Mouse (Mus musculus) spleen, postnatal 36 days (tissue): ENCODE data around the gene Jmjd7.

Experiments
- DNase-seq, 2 experiments: peaks; one replicate each; pipeline ENCODE4 v3.0.0; 2022; ENCODE audit warnings: low spot score in 2 of 2, mixed read lengths in 1 of 2

The Jmjd7 gene

DNA sequence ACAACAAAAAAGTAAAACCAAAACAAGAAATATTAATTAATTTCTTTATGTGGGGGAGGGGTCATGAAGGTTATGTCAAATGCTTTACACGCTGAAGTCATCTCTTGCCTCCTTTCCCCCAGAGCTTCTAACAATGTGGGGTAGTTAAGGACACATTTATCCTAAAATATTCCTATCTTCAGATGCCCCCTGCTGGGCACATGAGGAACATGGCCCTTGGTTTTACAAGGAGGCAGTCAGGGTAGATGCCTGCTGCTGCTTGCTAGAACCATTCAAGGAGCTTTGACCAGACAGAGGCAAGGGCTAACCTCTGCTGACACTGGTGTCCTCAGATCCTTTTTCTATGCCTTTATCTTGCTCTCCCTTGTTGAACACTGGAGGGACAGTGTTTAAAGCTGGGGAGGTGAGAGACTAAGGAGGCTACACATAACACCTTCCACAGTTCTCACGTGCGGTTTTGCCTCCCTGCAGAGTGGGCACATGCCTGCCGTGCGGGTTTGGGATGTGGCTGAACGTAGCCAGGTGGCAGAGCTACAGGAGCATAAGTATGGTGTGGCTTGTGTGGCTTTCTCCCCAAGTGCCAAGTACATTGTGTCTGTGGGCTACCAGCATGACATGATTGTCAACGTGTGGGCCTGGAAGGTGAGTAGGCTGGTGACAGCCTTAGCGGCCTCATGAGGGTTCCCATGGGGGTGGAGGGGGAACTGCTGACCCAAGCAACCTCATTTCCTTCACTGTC, 15.7 kb upstream of the Jmjd7 start:
- peak in 1 of 2 experiments; percentile 41 for DNase-seq

DNA sequence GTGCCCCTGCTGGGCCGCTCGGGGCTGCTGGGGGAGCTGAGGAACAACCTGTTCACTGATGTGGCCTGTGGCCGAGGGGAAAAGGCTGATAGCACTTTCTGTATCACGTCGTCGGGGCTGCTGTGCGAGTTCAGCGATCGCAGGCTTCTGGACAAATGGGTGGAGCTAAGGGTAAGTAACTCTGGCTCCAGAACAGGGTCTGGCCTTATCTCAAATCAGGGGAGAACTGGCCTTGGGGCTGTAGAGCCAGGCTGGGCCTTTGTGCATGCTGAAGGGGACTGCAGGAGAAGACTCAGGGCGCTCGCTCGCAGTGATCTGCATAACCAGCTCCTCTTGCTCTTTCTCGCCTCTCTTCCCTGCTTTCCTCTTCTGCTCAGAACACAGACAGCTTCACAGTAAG, 14.4 kb upstream of the Jmjd7 start:
- no peak for DNase-seq

DNA sequence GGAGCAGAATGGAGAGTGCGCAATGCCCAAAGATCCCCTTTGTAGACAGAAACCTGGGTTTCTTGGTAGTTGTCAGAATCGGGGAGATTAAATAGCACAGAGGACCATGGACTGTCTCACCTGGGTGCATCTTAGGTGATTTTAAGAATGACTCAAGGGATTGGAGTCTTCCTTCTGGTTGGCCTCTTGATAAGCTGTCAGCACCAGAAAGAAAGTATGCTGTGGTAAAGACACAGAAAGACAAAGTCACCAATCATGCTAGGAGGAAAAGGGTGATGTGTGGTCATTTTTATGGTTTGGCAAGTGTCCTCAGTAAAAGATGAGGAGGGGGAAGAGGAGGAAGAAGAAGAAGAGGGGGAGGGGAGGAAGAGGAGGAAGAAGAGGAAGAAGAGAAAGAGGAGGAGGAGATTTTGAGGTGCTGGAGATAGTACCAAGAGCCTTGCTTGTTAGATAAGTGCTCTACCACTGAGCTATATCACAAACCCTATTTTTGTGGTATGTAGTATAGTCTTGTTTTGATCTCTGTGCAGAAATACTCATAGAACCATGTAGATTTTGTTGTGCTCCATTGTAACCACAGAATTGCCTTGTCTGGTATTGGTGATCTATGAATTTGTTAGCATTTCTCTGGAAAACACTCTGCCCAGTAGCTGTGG, 13.3 kb upstream of the Jmjd7 start:
- DNase-seq = no peak

DNA sequence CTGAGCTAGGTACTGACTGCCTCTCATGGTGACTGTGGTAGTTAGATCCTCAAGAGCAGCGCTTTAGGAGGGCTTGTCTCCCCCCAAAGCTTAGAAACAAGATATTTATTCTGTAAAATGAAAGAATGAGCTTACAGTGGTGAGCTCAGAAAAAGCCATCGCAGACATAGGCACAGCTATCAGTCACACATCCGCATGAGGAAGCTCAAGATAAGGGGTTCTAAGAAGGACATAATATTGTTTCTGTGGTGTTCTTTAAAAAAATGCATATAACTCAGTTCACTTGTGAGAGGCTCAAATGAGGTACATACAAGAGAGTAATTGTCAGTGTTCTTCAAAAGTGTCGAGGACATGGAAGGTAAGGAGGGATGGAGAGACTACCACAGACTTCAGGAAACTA, 11.4 kb upstream of the Jmjd7 start:
- no peak for DNase-seq

DNA sequence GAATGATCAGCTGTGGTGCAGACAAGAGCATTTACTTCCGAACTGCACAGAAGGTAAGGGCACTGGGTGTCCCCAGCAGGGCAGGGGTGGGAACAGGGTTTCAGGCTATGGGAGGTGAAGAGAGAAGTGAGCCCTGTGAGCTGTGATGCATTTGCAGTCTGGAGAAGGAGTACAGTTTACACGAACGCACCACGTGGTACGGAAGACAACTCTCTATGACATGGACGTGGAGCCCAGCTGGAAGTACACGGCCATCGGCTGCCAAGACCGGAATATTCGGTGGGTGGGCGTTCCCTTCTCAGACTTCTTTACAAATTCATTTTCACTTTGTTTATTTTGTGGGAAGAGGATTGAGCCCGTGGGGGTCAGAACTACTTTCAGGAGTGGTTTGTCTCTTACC, 9.7 kb upstream of the Jmjd7 start:
- no peak for DNase-seq

DNA sequence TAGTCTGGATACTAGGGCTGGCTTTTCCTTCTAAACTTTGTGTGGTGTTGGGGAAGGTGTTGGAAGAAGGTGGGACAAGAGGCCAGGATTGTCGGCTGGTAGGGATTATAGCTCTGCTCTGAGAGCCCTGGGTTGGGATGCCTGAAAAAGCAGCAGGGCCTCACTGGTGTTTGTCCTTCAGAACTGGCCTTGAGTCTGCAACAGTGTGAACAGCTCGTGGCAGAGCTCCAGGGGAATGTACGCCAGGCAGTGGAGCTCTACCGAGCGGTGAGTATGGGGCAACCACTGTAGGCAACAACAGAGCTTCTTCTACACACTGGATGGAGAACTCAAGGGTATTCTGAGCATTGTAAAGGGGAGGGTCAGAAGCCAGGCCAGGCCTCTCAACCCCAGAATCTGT, 2.9 kb upstream of the Jmjd7 start:
- DNase-seq = no peak

DNA sequence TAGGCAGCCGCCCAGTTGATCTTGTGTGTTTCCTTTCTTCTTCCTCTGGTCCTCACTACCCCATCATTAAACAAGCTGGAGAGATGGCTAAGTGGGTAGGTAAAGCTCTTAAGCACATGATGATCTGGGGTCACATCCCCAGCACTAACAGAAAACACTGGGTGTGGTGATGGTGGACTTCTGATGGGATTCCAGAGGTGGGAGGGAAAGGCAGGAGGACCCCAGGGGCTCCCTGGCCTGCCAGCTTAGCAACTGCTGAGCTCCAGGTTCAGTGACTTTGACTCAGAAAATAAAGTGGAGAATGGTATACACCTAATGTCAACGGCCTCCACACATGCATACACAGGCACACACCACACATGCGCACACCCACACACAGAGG, 658 bp downstream of the Jmjd7 start:
- no peak for DNase-seq

DNA sequence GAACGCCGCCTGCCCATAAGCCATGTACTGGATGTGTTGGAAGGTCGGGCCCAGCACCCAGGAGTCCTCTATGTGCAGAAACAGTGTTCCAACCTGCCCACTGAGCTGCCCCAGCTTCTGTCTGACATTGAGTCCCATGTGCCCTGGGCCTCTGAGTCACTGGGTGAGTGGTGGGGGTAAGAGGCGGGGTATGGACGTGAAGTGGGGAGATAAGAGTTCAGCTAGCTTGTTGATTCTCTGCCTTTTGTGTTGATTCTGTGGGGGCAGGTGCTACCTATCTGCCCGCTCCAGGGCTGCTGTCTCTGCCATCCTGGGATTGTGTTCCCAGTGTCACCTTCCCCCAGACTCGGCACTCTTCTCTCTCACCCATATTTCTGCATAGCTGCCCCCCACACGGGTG, 3.1 kb downstream of the Jmjd7 start:
- DNase-seq = no peak

DNA sequence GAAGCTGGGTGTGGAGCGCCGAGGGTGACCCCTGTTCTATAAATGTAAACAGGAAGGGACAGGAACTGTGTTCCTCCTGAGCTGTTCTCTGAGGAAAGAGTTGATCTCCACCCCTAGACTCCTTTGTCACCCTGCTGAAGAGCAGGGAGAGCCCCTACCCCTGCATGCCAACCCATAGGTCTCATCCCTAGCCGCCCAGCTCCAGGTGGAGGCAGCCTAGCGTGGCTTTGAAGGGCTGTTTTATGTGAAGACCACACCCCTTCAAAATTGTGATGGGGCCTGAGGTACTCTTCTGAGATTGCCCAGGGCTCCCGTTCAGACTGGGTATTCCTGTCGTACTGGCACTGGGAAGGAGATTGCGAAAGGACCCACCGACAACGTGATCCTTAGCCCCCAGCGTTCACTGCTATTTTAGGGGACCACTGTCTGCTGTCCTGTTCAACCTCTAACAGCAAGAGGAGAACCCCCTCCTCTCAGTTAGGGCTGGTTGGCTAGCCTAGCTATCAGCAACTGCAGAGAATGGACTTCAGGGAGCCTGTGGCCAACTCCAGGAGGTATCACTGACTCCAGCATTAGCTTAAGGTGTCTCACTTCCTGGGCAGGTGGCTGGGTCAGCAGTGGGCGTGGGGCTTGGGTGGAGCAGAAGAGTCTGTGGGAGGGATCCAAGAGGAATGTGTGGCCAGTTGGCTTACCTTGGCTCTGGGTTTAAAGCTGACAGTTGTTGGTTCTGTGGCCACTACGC, 5.6 kb downstream of the Jmjd7 start, which contains the start of gene Pla2g4b:
Gene Pla2g4b, plus strand, starts transcription at position 692 of the 742 bp plus-strand sequence.
- DNase-seq = no peak

DNA sequence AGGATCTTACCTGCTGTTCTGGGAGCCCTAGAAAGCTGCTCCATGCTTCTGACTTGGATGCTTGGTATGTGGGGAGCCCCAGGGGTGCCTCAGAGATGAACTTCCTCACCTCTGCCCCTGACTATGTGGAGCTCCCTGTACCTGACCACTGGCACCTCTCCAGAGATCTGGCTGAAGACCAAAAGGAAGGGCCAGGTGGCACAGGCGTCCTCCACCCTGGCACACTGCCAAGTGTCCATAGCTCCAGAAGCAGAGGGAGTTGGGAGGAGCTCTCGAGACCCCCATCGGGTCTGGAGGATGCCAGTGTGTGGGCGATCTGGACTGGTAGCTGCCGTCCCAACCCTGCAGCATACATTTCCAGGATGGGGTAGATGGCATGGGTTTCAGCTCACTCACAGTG, 6.4 kb downstream of the Jmjd7 start:
- no peak for DNase-seq

DNA sequence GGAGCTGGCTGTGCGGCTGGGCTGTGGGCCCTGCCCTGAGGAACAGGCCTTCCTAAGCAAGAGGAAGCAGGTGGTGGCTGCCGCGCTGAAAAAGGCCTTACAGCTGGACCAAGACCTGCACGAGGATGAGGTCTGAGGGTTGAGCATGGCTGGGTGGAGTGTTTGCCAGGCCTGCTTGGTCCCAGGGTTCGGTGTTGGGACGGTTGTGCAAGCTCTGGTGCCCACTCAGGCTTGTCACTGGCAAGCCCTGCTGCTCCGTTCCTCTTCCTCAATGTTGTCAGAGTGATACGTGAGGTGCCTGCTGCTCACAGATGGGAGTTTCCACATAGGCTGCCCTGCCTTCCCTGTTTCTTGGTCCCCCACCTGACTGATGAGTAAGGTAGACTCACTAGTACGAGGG, 10.5 kb downstream of the Jmjd7 start:
- no peak for DNase-seq

DNA sequence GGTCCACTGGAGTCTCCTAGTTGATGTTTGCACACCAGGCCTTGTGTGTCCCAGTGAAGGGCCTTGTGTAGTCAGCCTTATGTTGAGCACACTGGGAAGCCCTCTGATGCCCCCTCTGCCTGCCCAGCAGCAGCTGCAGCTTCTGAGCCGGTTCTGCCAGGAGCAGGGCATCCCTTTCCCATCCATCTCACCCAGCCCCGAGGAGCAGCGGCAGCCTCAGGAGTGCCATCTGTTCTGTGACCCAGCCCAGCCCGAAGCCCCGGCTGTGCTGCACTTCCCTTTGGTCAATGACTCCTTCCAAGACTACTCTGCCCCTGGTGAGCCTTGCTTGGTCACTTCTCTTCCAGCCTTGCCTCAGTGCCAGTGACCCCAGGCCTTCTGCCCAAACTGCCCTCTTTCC, 13.7 kb downstream of the Jmjd7 start:
- no peak for DNase-seq

DNA sequence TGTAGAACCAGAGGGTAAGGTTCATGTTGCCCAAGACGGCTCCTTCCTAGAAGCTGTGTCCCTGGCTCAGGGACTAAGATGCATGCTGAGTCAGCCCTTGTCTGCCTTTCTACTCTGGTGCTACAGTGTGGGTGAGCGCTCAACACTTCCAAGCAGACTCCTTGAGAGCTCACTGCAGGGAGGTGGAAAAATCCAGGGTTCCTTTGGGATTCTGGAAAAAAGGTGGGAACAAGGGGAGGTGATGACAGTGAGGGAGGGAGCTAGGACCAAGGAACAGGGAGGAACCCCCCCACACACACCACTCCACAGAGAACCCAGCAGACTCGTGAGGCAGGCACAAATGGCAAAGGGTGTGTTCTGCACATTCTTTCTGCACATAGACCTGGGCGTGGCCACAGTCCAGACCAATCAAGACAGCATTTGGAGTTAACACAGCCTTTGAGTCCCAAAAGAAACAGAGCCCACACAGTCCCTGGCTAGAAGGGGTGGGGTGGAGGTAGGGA, 16.9 kb downstream of the Jmjd7 start:
- no peak for DNase-seq

DNA sequence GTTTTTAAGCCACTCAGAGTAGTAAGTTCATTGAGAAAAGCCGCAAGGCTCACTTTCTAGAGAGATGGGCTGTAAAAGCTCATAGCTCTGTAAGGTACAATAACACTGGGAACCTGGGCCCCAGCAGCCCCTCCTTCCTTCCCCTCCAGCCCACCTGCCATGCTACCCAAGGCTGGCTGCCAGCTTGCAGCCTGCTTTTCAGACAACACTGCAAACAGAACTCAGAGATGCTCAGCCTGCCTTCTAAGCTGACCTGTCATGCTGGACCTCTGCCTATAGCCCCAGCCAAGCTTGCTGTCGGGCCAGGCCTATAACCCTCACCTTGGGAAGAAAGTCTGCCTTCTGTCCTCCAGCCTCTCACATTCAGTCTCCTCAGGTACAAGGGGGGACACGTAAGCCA, 17.4 kb downstream of the Jmjd7 start:
- DNase-seq = no peak

DNA sequence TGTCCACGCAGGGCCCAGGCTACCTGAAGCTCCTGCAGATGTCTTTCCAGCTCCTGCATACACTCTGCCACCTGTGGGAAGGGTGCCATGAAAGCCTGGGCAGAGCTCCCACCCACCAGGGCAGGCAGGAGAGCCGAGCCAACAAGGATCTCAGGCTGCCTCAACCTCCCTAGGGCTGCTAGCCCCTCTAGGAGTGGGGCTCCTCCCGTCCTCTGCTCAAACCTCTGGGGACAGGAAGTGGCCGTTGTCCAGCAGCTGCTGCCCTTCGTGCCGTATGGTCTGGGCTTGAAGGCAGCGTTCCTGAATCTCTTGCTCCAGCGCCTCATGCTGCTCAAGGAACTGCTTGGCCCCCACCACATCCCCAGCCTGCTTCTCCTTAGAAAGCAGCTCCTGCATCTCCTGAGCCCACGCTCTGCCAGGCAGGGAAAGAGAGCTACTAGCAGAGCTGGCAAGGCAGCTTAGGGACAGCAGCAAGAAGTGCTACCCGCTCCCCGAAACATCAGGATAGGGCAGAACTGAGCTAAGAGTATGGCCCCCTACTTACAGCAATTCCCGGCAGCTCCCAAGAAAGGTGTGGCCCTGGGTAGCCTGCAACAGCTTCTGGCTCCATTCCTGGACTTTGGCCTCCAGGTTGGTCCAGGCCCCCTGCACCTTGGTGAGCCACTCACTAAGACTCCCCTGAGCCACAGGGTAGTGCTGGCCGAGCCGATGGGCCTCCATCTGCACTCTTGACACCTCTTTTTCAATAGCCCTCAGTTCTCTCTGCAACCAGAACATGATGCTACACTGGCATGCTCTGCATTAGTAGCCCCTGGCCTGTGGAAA, 19.4 kb downstream of the Jmjd7 start:
- DNase-seq = no peak

DNA sequence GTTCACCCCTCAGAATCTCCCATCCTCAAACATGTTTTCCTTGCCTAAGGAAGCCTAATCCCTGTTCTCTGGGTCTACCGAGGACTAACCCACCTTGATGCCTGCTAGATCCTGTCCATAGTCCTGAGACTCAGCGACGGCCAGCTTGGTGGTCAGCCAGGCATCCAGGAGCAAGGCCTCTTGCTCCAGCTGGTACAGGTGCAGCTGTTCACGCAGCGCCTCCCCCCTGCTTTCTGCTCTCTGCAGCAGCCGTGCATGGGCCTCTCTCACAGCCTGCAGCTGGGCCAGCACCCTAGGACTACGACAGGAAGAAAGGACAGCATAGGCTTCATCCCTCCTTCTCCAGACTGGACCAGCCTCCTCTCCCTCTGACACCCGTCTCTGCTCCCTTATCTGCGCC, 20.9 kb downstream of the Jmjd7 start:
- no peak for DNase-seq

DNA sequence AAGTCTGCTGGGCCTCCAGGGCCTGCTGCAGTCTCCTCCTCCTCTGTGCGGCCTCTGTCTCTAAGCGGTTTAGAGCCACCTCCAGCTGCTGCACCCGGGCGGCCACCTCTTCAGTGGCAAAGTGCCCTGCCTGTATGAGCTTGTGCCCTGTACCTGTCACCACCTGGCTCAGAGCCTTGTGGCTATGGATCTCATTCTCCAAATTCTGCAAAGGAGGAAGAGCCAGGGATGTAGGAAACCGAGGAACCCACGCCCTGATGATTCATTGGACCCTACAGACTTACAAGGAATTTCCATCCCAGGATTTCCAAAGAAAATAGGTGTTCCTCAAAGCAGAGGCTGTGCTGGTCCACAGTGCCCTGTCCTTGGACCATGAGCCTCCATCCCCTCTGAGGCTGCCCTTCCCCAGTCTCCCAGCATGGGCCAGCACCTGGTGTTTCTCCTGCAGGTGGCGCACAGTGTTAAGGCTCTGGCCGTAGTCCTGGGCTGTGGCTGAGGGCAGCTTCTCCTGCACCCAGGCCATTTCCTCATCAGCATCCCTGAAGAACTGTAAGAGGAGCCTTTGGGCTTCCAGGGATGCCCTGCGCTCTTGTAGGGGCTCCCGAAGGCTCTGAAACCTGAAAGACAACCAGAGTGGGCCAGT, 22.5 kb downstream of the Jmjd7 start:
- DNase-seq = peak in 1 of 2 experiments; percentile 21

DNA sequence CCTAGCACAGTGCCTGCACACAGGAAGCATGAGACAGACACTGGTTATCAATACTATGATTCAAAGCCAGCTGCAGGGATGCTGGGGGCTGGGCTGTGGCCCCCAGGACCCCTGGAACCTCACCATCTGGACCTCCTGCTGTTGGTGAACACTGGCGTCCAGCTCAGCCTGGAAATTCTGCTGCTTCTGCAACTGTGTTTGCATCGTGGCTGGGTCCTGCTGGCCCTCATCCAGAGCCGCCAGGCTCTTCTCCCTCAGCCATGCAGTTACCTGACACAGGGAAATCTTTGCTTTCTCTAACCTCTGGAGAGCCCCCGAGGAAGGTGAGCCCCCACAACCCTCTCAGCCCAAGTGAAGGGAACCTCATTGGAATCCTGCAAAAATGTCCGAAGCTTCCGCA, 24.1 kb downstream of the Jmjd7 start:
- no peak for DNase-seq

DNA sequence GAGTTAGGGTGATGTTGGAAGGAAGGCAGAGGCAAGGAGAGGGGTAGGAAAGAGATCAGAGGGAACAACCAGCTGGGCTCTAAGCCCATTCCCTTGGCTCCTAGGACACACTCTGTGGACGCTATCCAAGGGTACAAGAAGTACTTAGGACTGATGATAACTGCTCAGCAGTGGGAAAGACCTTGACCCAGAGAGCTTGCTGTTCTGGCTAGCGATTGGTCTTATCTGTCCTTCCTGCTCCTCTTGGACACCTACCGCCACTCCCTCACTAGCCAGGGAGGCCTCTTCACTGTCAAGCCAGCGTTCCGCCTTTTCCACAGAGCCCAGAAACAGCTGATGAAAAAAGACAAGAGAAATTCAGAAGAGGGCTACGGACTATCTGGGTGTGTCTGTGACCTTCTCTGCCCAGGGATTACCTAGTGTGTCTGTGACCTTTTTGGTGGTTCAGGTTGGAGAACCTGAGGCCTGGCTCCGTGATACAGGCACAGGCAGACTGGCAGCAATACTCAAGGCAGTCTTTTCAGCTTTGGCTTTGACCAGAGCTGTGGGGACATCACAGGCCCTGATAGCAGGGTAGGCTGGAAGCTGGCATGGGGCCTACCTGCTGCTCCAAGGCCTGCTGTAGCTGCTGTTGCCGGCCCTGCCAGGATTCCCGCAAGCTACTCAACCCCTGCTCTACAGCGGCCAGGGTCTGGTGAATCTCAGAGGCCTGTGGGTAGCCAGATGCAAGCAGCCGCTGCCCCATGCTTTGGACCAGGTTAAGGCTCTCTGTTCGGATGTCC, 27.7 kb downstream of the Jmjd7 start:
- DNase-seq = no peak

DNA sequence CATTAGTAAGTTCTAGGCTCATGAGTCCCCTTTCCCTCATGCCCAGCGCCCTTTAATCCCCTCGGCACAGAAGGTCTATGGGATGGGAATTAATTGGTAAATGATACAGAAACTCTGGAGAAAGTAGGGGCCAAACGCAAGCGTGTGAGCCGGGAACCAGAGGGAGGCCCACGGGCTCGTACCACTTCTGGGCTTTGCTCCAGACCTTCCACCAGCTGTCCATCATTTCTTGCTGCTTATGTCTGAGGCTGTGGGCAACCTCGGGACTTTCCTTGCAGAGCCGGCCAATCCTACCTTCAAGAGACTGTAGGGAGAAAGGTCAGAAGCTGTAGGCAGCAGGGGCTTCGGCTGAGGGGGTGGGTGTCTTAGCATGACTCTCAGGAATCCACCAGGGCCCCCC, 28.6 kb downstream of the Jmjd7 start:
- no peak for DNase-seq

DNA sequence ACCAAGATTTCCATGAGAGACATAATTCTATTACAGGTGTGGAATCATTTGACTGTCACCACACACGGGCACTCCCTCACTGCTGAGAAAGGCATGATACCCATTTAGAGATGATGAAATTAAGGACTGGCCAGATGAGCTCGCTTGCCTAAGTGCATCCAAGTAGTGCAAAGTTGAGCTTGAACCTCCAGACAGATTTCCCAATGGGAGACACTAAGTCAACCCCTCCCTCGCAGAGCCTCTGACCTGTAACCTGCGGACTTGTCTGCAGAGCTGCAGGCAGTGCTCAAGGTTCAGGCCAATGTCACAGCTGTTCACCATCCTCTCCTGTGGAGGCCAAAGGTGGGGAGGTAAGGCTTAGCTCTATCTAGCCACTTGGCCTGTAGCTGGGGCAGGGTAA, 31.5 kb downstream of the Jmjd7 start:
- no peak for DNase-seq
